Mouse (Mus musculus): Measurements from ENCODE around the gene Znhit6. TPM values are rescaled to one million over a fixed set of nuclear protein-coding genes. Genes with fewer than 3 reads are reported as not detected.

Znhit6 gene
- polyA plus RNA-seq, 1 experiment from 2014 or later, result 34.4 TPM

Other genes with a start within 250 kb of the Znhit6 start
- gene Ccn1, start 73.8 kb downstream of the Znhit6 start, polyA plus RNA-seq (2015; fragmentation: Nextera tagmentation; extraction: Ambion mirVana), result 78.3 and 81.5 TPM in 2 replicates
- gene Ddah1, start 182.5 kb downstream of the Znhit6 start, polyA plus RNA-seq (2015; fragmentation: Nextera tagmentation; extraction: Ambion mirVana), result 73.5 and 76.7 TPM in 2 replicates